Comparison of ENCODE assay signal across 29 mouse cellular contexts in the genomic region with DNA sequence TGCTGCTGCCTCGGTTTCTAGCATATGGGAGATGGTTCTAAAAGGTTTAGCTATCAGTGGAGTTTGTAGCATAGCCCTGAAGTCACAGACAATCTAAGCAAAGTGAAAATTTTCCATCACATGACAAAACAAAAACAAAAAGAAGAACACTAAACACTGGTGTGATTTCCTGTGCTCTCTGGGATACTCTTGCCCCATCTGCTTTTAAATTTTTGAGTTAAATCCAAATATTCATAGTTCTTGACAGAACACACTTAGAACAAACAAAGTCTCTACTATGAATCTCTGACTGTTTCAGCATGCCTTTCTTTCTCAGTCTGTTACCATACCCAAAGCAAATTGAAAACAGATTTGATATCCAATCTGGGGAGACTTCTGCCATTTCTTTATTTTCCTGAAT. TPM values are rescaled to one million over a fixed set of nuclear protein-coding genes. Genes with fewer than 3 reads are reported as not detected.
DNase-seq lines count a peak whose midpoint lies in the region; ATAC-seq and TF ChIP-seq lines count a peak whose summit lies in the region.
"Had no signal": no experiment of that assay in that cellular context is flagged by ENCODE, and none has a peak within 500 bp of the region (broad histone marks: within the 10 kb centered on the region; RNA-seq: fewer than 3 reads in every experiment).

No protein-coding gene starts in this region.

- H3K27ac ChIP-seq in kidney, adult 2 months (ENCODE audit: insufficient read depth, low read depth, low read length), result peak overlapping the region; percentile 41; the same call in 1 of the 2 replicates
- no peak overlapping the region for H3K27ac ChIP-seq in lung, postnatal 0 days (ENCODE audit: low read length)
- H3K27ac ChIP-seq in embryonic facial prominence, embryonic 15.5 days (replicated peaks), result peak overlapping the region; percentile 44; the same call in 1 of the 2 replicates
- H3K27ac ChIP-seq: layer of hippocampus, adult 2 months; limb, embryonic 15.5 days; liver, embryonic 14.5 days; macrophage; midbrain, embryonic 15.5 days; neural tube, embryonic 15.5 days had no signal

- H3K4me2 ChIP-seq in lung, postnatal 0 days (replicated peaks; ENCODE audit: low read depth, low read length), result no peak overlapping the region
- no peak overlapping the region for H3K4me2 ChIP-seq in embryonic facial prominence, embryonic 15.5 days (replicated peaks)
- H3K4me2 ChIP-seq: limb, embryonic 15.5 days; lung, embryonic 14.5 days; midbrain, embryonic 15.5 days; neural tube, embryonic 15.5 days had no signal

- H3K4me1 ChIP-seq in kidney, adult 2 months (ENCODE audit: control insufficient read depth, insufficient read depth, low read length), result peaks cover 18% of the 10 kb centered on the region; the same call in 1 of the 2 replicates
- H3K4me1 ChIP-seq in lung, postnatal 0 days (ENCODE audit: insufficient read depth, low read depth, low read length), result no peaks in the 10 kb centered on the region
- H3K4me1 ChIP-seq in embryonic facial prominence, embryonic 15.5 days, result peaks cover 3% of the 10 kb centered on the region; the same call in 1 of the 2 replicates
- H3K4me1 ChIP-seq: limb, embryonic 15.5 days had no signal

- H3K9ac ChIP-seq in lung, postnatal 0 days (replicated peaks; ENCODE audit: low read depth), result no peak overlapping the region
- no peak overlapping the region for H3K9ac ChIP-seq in embryonic facial prominence, embryonic 15.5 days
- H3K9ac ChIP-seq: forebrain, postnatal 0 days; limb, embryonic 15.5 days; liver, embryonic 14.5 days; lung, embryonic 14.5 days; midbrain, embryonic 15.5 days; neural tube, embryonic 15.5 days had no signal

- no peaks in the 10 kb centered on the region for H3K9me3 ChIP-seq in lung, postnatal 0 days (ENCODE audit: low read length)
- H3K9me3 ChIP-seq in embryonic facial prominence, embryonic 15.5 days (replicated peaks), result no peaks in the 10 kb centered on the region
- H3K9me3 ChIP-seq: limb, embryonic 15.5 days; midbrain, embryonic 15.5 days; neural tube, embryonic 15.5 days had no signal

- DNase-seq in kidney, adult 2 months, result no peak
- DNase-seq in kidney, adult 8-10 months, result no peak
- peak; percentile 59 for DNase-seq in lung, postnatal 0 days (ENCODE audit: low spot score)
- no peak for DNase-seq in lung, postnatal 10 days
- DNase-seq in adipocyte (ENCODE audit: low spot score), result peak; percentile 36
- DNase-seq in adrenal gland, adult (ENCODE audit: inconsistent age in 2 of 2, low spot score in 1 of 2), result no peak
- DNase-seq in left cerebral cortex, adult 18-20 months (ENCODE audit: low spot score in 2 of 2), result no peak
- DNase-seq: adrenal gland, postnatal 10 days; B cell, adult 2 months; cerebellum, adult 8-10 months; cerebellum, postnatal 36 days; forebrain, postnatal 0 days; kidney, postnatal 25 days; left cerebral cortex, postnatal 4 days; lung, embryonic 14.5 days; retina, postnatal 1 day; right cerebral cortex, postnatal 14 days had no signal

- no peaks in the 10 kb centered on the region for H3K36me3 ChIP-seq in kidney, adult 2 months (ENCODE audit: control insufficient read depth, insufficient read depth, low read length)
- no peaks in the 10 kb centered on the region for H3K36me3 ChIP-seq in lung, postnatal 0 days (ENCODE audit: insufficient read depth, low read length)
- no peaks in the 10 kb centered on the region for H3K36me3 ChIP-seq in embryonic facial prominence, embryonic 15.5 days
- H3K36me3 ChIP-seq: limb, embryonic 15.5 days; midbrain, embryonic 15.5 days; neural tube, embryonic 15.5 days had no signal

- TF ChIP-seq CTCF in kidney, adult 2 months (conservative IDR thresholded peaks at IDR 0.05; ENCODE audit: insufficient read depth, insufficient read length, low read depth, low read length), result no peak
- TF ChIP-seq CTCF in lung, postnatal 0 days (IDR thresholded peaks at IDR 0.05), result no peak

- no peak for TF ChIP-seq POLR2A in kidney, adult 2 months (IDR thresholded peaks at IDR 0.05; ENCODE audit: low read depth, low read length)

- no peak for ATAC-seq in lung, postnatal 0 days
- no peak for ATAC-seq in embryonic facial prominence, embryonic 15.5 days (ENCODE audit: insufficient number of reproducible peaks, low FRiP score, low TSS enrichment, low read depth)
- ATAC-seq: activated CD4-positive, CD25-positive, alpha-beta regulatory T cell, adult 4 months; forebrain, postnatal 0 days; hindbrain, embryonic 16.5 days; intestine, postnatal 0 days; midbrain, embryonic 15.5 days had no signal

- no peak for TF ChIP-seq EP300 in lung, postnatal 0 days (IDR thresholded peaks at IDR 0.05)

- WGBS in kidney, adult 2 months, result 79% methylated on average over 1 of the region's 1 CpGs
- WGBS in lung, postnatal 0 days, result 61% methylated on average over 1 of the region's 1 CpGs
- 56% methylated on average over 1 of the region's 1 CpGs for WGBS in embryonic facial prominence, embryonic 15.5 days

- H3K4me3 ChIP-seq in kidney, adult 2 months (ENCODE audit: insufficient read depth, low read depth, low read length), result no peak overlapping the region
- H3K4me3 ChIP-seq in lung, postnatal 0 days (ENCODE audit: low read depth, low read length), result no peak overlapping the region
- no peak overlapping the region for H3K4me3 ChIP-seq in embryonic facial prominence, embryonic 15.5 days (replicated peaks)
- H3K4me3 ChIP-seq: erythroblast, embryonic 14.5 days; layer of hippocampus, adult 2 months; limb, embryonic 15.5 days; midbrain, embryonic 15.5 days; neural tube, embryonic 15.5 days had no signal

- no peaks in the 10 kb centered on the region for H3K27me3 ChIP-seq in kidney, adult 2 months (replicated peaks; ENCODE audit: control insufficient read depth, insufficient read depth, low read length)
- no peaks in the 10 kb centered on the region for H3K27me3 ChIP-seq in lung, postnatal 0 days (replicated peaks; ENCODE audit: insufficient read depth, low read length)
- H3K27me3 ChIP-seq in embryonic facial prominence, embryonic 15.5 days, result no peaks in the 10 kb centered on the region
- H3K27me3 ChIP-seq: limb, embryonic 15.5 days; midbrain, embryonic 15.5 days; neural tube, embryonic 15.5 days had no signal

RNA-seq across cellular contexts. Expression of a gene that starts 36.9 kb away (rescaled TPM):
- 1,966 and 1,980 TPM in 2 replicates for polyA plus RNA-seq in kidney, adult 2 months (2012; rRNA removed)
- polyA plus RNA-seq in lung, postnatal 0 days (2015; fragmentation: Nextera tagmentation; extraction: Ambion mirVana), result 74.4 and 87.1 TPM in 2 replicates
- polyA plus RNA-seq in embryonic facial prominence, embryonic 15.5 days (2015; fragmentation: Nextera tagmentation; extraction: Ambion mirVana), result 431 and 448 TPM in 2 replicates
- total RNA-seq in left cerebral cortex, adult 18-20 months (2021), result 10 to 100 TPM; 13.0 to 18.3 TPM
- total RNA-seq: megakaryocyte-erythroid progenitor cell, adult 5-6 weeks had no signal
- polyA plus RNA-seq: erythroblast, embryonic 14.5 days had no signal

Comparison
In these comparisons a context has a peak if more than half of its experiments do, and no peak if none do; other contexts are left out.
1. DNase-seq: peak in lung, postnatal 0 days (single experiment) and adipocyte (single experiment); none in kidney, adult 2 months (single experiment), kidney, adult 8-10 months (0 of 2), lung, postnatal 10 days (single experiment), adrenal gland, adult (0 of 2) and left cerebral cortex, adult 18-20 months (0 of 2).